Mouse (Mus musculus) lung, embryonic 14.5 days (tissue): ENCODE measurements around the gene Stk24. TPM values are rescaled to one million over a fixed set of nuclear protein-coding genes. Genes with fewer than 3 reads are reported as not detected.
A peak's percentile ranks its signal among the peaks of the same experiment; 100 is the strongest.

ENCODE experiments used
- ATAC-seq: fragments of 200-750 bp; cut with Nextera tagmentation; 2 replicates; pipeline ENCODE4 v1.8.0; 2017; ENCODE audit warnings: mild to moderate bottlenecking, moderate TSS enrichment, moderate library complexity; ENCODE audit not compliant: insufficient read depth
- DNase-seq: peaks from one replicate; pipeline ENCODE4 v3.0.0-alpha.2; 2015
- H3K27ac ChIP-seq: fragments of 300-500 bp; sonication (generic); 2 replicates; pipeline ENCODE4 v1.5.1; 2014; ENCODE audit warnings: low read depth, mild to moderate bottlenecking, moderate library complexity
- H3K27me3 ChIP-seq: fragments of 300-500 bp; sonication (generic); 2 replicates; pipeline ENCODE4 v1.6.1; 2014; ENCODE audit warnings: low read length, control low read depth; ENCODE audit not compliant: insufficient read depth
- H3K36me3 ChIP-seq: fragments of 300-500 bp; sonication (generic); 2 replicates; pipeline ENCODE4 v1.6.1; 2014; ENCODE audit warnings: control low read depth; ENCODE audit not compliant: insufficient read depth
- H3K4me1 ChIP-seq: fragments of 300-500 bp; sonication (generic); 2 replicates; pipeline ENCODE4 v1.6.1; 2014; ENCODE audit warnings: antibody characterized with exemption, control low read depth; ENCODE audit not compliant: insufficient read depth
- H3K4me2 ChIP-seq: fragments of 300-500 bp; sonication (generic); 2 replicates; pipeline ENCODE4 v1.6.1; 2014; ENCODE audit warnings: mild to moderate bottlenecking
- H3K4me3 ChIP-seq: fragments of 300-500 bp; sonication (generic); 2 replicates; pipeline ENCODE4 v1.5.1; 2014; ENCODE audit warnings: low read depth, low read length
- H3K9ac ChIP-seq: fragments of 300-500 bp; sonication (generic); 2 replicates; pipeline ENCODE4 v1.6.1; 2014
- H3K9me3 ChIP-seq: fragments of 300-500 bp; sonication (generic); 2 replicates; pipeline ENCODE4 v1.6.1; 2016; ENCODE audit warnings: low read depth, low read length, control low read depth
- CTCF ChIP-seq: IDR thresholded peaks from 2 replicates; pipeline ENCODE4 v1.5.1; 2016; ENCODE audit warnings: antibody characterized with exemption, low read depth
- WGBS: fragments of 180-500 bp; shearing (Covaris S2); extraction: QIAGEN DNeasy Blood & Tissue Kit; methylation state at CpG from one replicate; pipeline ENCODE4 v1.1.7; 2014; 5-methylcytosine and 5-hydroxymethylcytosine counted together
- polyA plus RNA-seq: library from polyadenylated mRNA; unstranded; fragments of >200 nt; fragmentation: Nextera tagmentation; extraction: Ambion mirVana; gene quantifications from 2 replicates; pipeline ENCODE4 v1.2.1, GENCODE M21; 2014

Stk24 gene
- polyA plus RNA-seq, 1 experiment from 2014 or later: 50.3 TPM

GRCm38 (mm10) chr14:121342885-121343284 lies 36.9 kb downstream of the Stk24 start:
- Histone ChIP-seq H3K4me1 (peaks cover 31% of the 10 kb centered on the region), H3K27me3 (no peaks in the 10 kb centered on the region), H3K36me3 (no peaks in the 10 kb centered on the region), H3K9me3 (no peaks in the 10 kb centered on the region), H3K4me3 (no peak overlapping the region), H3K27ac (no peak overlapping the region), H3K4me2 (no peak overlapping the region), H3K9ac (no peak overlapping the region)
- no peak for TF ChIP-seq CTCF
- WGBS: 74% methylated on average over 3 of the region's 3 CpGs
- ATAC-seq (no peak), DNase-seq (no peak)

- H3K9me3 ChIP-seq: no peaks in the 10 kb centered on the region
- peak; percentile 35 for ATAC-seq
- peaks cover 22% of the 10 kb centered on the region for H3K36me3 ChIP-seq
- peak; percentile 42 for DNase-seq
- peaks cover 17% of the 10 kb centered on the region for H3K4me1 ChIP-seq
- H3K4me3 ChIP-seq: no peak overlapping the region
- no peak overlapping the region for H3K9ac ChIP-seq
- H3K4me2 ChIP-seq: no peak overlapping the region
- TF ChIP-seq CTCF: no peak
- peak overlapping the region; percentile 21; the same call in 1 of the 2 replicates for H3K27ac ChIP-seq
- no peaks in the 10 kb centered on the region for H3K27me3 ChIP-seq
- 58% methylated on average over 8 of the region's 8 CpGs for WGBS
These were observed 39.8 kb downstream of the Stk24 start for GRCm38 (mm10) chr14:121339951-121340401.

GRCm38 (mm10) chr14:121338819-121339573 lies 40.8 kb downstream of the Stk24 start:
- TF ChIP-seq CTCF: no peak
- DNase-seq: peak; percentile 75
- Histone ChIP-seq H3K27me3 (no peaks in the 10 kb centered on the region), H3K4me3 (no peak overlapping the region), H3K9me3 (no peaks in the 10 kb centered on the region), H3K36me3 (peaks cover 25% of the 10 kb centered on the region), H3K27ac (peak overlapping the region; percentile 21; the same call in 1 of the 2 replicates), H3K4me2 (no peak overlapping the region), H3K9ac (no peak overlapping the region), H3K4me1 (peaks cover 14% of the 10 kb centered on the region)
- WGBS: 57% methylated on average over 18 of the region's 18 CpGs
- peak; percentile 83; the same call in 1 of the 2 replicates for ATAC-seq

GRCm38 (mm10) chr14:121330090-121330408 lies 49.8 kb downstream of the Stk24 start:
- 85% methylated on average over 3 of the region's 3 CpGs for WGBS
- no peak for TF ChIP-seq CTCF
- Histone ChIP-seq H3K27ac (no peak overlapping the region), H3K4me1 (no peaks in the 10 kb centered on the region), H3K4me3 (no peak overlapping the region), H3K9ac (no peak overlapping the region), H3K36me3 (peaks cover 3% of the 10 kb centered on the region; the same call in 1 of the 2 replicates), H3K27me3 (no peaks in the 10 kb centered on the region), H3K9me3 (no peaks in the 10 kb centered on the region), H3K4me2 (no peak overlapping the region)
- ATAC-seq: no peak
- DNase-seq: no peak

GRCm38 (mm10) chr14:121329401-121330089 lies 50.3 kb downstream of the Stk24 start:
- no peak overlapping the region for H3K9ac ChIP-seq
- H3K27ac ChIP-seq: no peak overlapping the region
- H3K36me3 ChIP-seq: peaks cover under 1% of the 10 kb centered on the region; the same call in 1 of the 2 replicates
- TF ChIP-seq CTCF: no peak
- H3K4me2 ChIP-seq: no peak overlapping the region
- H3K4me1 ChIP-seq: no peaks in the 10 kb centered on the region
- 68% methylated on average over 5 of the region's 5 CpGs for WGBS
- ATAC-seq (no peak; the same call in 1 of the 2 replicates), DNase-seq (no peak)
- no peaks in the 10 kb centered on the region for H3K9me3 ChIP-seq
- no peak overlapping the region for H3K4me3 ChIP-seq
- no peaks in the 10 kb centered on the region for H3K27me3 ChIP-seq

GRCm38 (mm10) chr14:121328878-121329277 lies 50.9 kb downstream of the Stk24 start:
- ATAC-seq: no peak
- no peak overlapping the region for H3K4me3 ChIP-seq
- no peaks in the 10 kb centered on the region; the same call in 1 of the 2 replicates for H3K36me3 ChIP-seq
- no peak overlapping the region for H3K9ac ChIP-seq
- no peaks in the 10 kb centered on the region for H3K27me3 ChIP-seq
- no peak overlapping the region for H3K4me2 ChIP-seq
- DNase-seq: no peak
- H3K27ac ChIP-seq: no peak overlapping the region
- 68% methylated on average over 5 of the region's 5 CpGs for WGBS
- H3K9me3 ChIP-seq: no peaks in the 10 kb centered on the region
- H3K4me1 ChIP-seq: no peaks in the 10 kb centered on the region
- no peak for TF ChIP-seq CTCF

GRCm38 (mm10) chr14:121326432-121326831 lies 53.4 kb downstream of the Stk24 start:
- Histone ChIP-seq H3K4me3 (no peak overlapping the region), H3K9ac (no peak overlapping the region), H3K4me2 (no peak overlapping the region), H3K36me3 (no peaks in the 10 kb centered on the region), H3K4me1 (no peaks in the 10 kb centered on the region), H3K27ac (no peak overlapping the region), H3K9me3 (no peaks in the 10 kb centered on the region), H3K27me3 (no peaks in the 10 kb centered on the region)
- WGBS: 76% methylated on average over 2 of the region's 2 CpGs
- ATAC-seq (no peak; the same call in 1 of the 2 replicates), DNase-seq (no peak)
- no peak for TF ChIP-seq CTCF
